Mouse (Mus musculus) testis, adult 2 months (tissue): Measurements from ENCODE around the gene Fam169a. TPM values are rescaled to one million over a fixed set of nuclear protein-coding genes. Genes with fewer than 3 reads are reported as not detected.

Experiments
- H3K27ac ChIP-seq: fragments of 200-500 bp; 2 replicates; pipeline ENCODE4 v1.5.1; 2012; ENCODE audit warnings: low read depth, low read length; ENCODE audit not compliant: control insufficient read depth, insufficient read depth
- H3K27me3 ChIP-seq: fragments of 200-500 bp; 2 replicates; pipeline ENCODE4 v1.6.1; 2012; ENCODE audit warnings: mild to moderate bottlenecking, low read length, moderate library complexity; ENCODE audit not compliant: control insufficient read depth, insufficient read depth
- H3K36me3 ChIP-seq: fragments of 200-500 bp; 2 replicates; pipeline ENCODE4 v1.6.1; 2012; ENCODE audit warnings: mild to moderate bottlenecking, low read length; ENCODE audit not compliant: control insufficient read depth, insufficient read depth
- H3K4me1 ChIP-seq: fragments of 200-500 bp; 2 replicates; pipeline ENCODE4 v1.6.1; 2012; ENCODE audit warnings: low read length; ENCODE audit not compliant: control insufficient read depth, insufficient read depth
- H3K4me3 ChIP-seq: fragments of 200-500 bp; 2 replicates; pipeline ENCODE4 v1.5.1; 2012; ENCODE audit warnings: low read depth, mild to moderate bottlenecking, low read length, moderate library complexity, mixed read lengths; ENCODE audit not compliant: control insufficient read depth
- CTCF ChIP-seq: fragments of 200-500 bp; IDR thresholded peaks from 2 replicates; pipeline ENCODE4 v1.5.1; 2012; ENCODE audit warnings: low read depth, mild to moderate bottlenecking, inconsistent platforms, low read length, moderate library complexity; ENCODE audit not compliant: control insufficient read depth, insufficient read depth, insufficient replicate concordance
- POLR2A ChIP-seq: fragments of 200-500 bp; IDR thresholded peaks from 2 replicates; pipeline ENCODE4 v1.6.1; 2012; ENCODE audit warnings: low read depth, mild to moderate bottlenecking, inconsistent platforms, low read length, moderate library complexity; ENCODE audit not compliant: control insufficient read depth
- polyA plus RNA-seq: library from polyadenylated mRNA; depleted of rRNA; stranded (reverse); fragments of >200 nt; gene quantifications from 2 replicates; pipeline ENCODE4 v1.2.3, GENCODE M21; 2012

Gene Fam169a
- polyA plus RNA-seq, 1 experiment, result 4.4 TPM

DNA sequence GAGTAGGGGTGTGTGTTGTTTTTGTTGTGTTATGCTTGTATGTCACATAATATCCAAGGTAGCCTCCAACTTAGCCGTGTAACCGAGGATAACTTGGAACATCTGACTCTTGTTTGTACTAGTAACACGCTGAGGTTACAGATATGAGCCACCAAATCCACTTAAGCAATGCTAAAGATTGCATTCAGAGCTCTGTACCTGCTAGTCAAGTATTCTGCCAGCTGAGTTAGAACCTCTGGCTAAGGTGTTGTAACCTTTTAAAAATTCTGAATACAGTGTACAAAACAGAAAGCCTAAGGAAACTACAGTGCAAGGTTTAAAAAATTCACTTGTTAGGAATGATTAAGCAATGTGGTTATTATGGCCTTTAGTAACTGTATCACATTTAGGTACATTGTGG lies 13.5 kb downstream of the Fam169a start:
- no peak for TF ChIP-seq POLR2A
- TF ChIP-seq CTCF, result no peak

DNA sequence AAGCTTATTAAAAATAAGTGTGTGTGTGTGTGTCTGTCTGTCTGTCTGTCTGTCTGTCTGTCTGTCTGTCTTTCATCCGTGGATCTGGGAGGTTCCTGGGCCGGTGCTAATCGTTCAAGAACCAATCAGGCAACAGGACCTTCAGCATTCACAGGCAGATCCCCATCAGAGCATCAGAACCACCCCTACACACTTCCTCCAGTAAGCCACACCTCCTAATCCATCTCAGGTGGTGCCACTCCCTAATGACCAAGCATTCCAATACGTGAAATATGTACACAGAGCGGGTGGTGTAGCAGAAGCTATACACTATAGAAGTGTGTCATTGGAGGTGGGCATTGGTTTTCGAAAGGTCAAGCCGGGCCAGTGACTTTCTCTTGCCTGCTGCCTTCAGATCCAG lies 15.3 kb downstream of the Fam169a start:
- peaks cover 2% of the 10 kb centered on the region; the same call in 1 of the 2 replicates for H3K4me1 ChIP-seq
- no peaks in the 10 kb centered on the region for H3K27me3 ChIP-seq
- no peaks in the 10 kb centered on the region for H3K36me3 ChIP-seq
- no peak for TF ChIP-seq POLR2A
- no peak for TF ChIP-seq CTCF
- no peak overlapping the region for H3K27ac ChIP-seq
- no peak overlapping the region for H3K4me3 ChIP-seq

More for the DNA sequence above, 13.5 kb downstream of the Fam169a start:
- no peaks in the 10 kb centered on the region for H3K36me3 ChIP-seq
- H3K27me3 ChIP-seq, result no peaks in the 10 kb centered on the region
- H3K27ac ChIP-seq, result 0 out of 2 replicates have a peak overlapping the region, but pooled peaks have one; percentile 13
- no peak overlapping the region for H3K4me3 ChIP-seq
- peaks cover 2% of the 10 kb centered on the region; the same call in 1 of the 2 replicates for H3K4me1 ChIP-seq

DNA sequence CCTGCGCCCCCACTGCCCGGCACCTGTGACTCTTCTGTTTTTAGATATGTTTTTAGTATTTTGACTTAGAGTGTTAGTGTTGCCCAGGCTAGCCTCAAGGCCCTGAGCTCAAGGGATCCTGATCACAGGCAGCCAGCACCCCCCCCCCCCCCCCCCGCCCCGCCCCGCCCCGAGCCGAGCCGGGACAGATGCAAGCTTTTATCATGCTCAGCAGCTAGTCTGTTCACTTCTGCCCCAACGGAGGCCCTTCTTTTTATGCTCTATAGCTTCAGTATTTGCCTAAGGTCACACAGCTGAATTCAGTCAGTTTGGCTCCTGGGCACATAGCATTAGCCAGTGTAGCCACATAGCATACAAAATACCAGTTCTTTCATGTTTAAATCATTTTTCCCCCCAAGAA lies 19.2 kb downstream of the Fam169a start:
- Histone ChIP-seq H3K36me3 (no peaks in the 10 kb centered on the region), H3K4me3 (no peak overlapping the region), H3K4me1 (peaks cover 2% of the 10 kb centered on the region; the same call in 1 of the 2 replicates), H3K27ac (no peak overlapping the region), H3K27me3 (no peaks in the 10 kb centered on the region)
- TF ChIP-seq CTCF (no peak), POLR2A (no peak)

DNA sequence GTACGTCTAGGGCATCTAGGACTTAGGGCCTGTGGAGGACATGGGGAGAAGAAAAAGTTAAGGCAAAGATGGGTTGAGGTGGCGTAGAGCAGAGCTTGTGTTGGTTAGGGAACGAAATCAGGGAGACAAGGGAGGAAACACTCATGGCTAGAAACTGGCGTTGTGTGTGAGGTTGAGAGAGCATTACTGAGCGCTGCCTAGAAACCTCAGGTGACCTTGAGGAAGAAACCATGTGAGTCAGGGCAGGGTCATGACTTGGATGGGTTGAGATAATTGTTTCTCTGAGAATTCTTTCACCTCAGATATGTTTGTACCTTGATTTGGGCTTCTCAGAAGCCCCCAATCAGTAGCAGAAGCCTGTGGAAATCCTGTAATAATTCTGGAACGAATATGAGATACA lies 20.3 kb downstream of the Fam169a start:
- Histone ChIP-seq H3K27me3 (no peaks in the 10 kb centered on the region), H3K27ac (peak overlapping the region; percentile 5; the same call in 1 of the 2 replicates), H3K4me1 (peaks cover 2% of the 10 kb centered on the region; the same call in 1 of the 2 replicates), H3K4me3 (no peak overlapping the region), H3K36me3 (no peaks in the 10 kb centered on the region)
- TF ChIP-seq POLR2A (no peak), CTCF (no peak)

DNA sequence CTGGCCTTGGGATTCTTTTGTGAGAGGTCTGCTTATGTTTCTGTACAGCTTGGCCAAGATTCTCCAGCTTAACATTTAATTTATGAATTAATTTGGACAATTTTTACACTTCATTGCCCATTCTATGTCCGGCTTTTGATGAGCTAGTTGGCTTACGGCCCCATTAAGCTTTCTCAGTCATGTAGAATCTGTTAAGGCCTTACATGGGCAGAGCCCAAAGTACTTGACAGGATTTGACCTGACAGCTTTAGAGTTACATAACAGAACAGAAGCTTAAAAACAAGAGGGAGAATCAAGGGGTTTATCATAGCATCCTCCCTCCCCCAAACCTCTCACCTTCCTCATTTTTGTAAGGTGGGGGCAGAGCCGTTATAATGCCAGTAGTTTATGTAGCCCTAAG lies 21.1 kb downstream of the Fam169a start:
- H3K27me3 ChIP-seq, result no peaks in the 10 kb centered on the region
- H3K36me3 ChIP-seq, result no peaks in the 10 kb centered on the region
- H3K4me1 ChIP-seq, result peaks cover 2% of the 10 kb centered on the region; the same call in 1 of the 2 replicates
- no peak for TF ChIP-seq CTCF
- no peak for TF ChIP-seq POLR2A
- no peak overlapping the region for H3K4me3 ChIP-seq
- no peak overlapping the region for H3K27ac ChIP-seq

DNA sequence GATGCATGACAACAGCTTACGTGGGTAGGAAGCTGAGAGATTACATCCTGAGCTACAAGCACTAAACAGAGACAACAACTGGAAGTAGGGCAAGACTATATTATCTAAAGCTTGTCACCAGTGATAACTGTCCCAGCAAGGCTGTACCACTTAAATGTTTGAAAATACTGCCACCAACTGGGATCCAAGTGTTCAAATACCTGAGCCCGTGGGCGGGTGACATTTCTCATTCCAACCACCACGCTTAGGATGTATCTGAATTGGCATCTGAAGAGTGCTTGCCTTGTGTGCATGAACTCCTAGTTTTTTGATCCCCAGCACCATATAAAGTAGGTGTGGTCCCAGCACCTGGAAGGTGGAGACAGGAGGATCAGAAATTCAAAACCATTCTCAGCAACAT lies 28.6 kb downstream of the Fam169a start:
- H3K27me3 ChIP-seq, result no peaks in the 10 kb centered on the region
- H3K4me3 ChIP-seq, result no peak overlapping the region
- H3K27ac ChIP-seq, result no peak overlapping the region
- TF ChIP-seq CTCF (no peak), POLR2A (no peak)
- no peaks in the 10 kb centered on the region for H3K4me1 ChIP-seq
- no peaks in the 10 kb centered on the region; the same call in 1 of the 2 replicates for H3K36me3 ChIP-seq

DNA sequence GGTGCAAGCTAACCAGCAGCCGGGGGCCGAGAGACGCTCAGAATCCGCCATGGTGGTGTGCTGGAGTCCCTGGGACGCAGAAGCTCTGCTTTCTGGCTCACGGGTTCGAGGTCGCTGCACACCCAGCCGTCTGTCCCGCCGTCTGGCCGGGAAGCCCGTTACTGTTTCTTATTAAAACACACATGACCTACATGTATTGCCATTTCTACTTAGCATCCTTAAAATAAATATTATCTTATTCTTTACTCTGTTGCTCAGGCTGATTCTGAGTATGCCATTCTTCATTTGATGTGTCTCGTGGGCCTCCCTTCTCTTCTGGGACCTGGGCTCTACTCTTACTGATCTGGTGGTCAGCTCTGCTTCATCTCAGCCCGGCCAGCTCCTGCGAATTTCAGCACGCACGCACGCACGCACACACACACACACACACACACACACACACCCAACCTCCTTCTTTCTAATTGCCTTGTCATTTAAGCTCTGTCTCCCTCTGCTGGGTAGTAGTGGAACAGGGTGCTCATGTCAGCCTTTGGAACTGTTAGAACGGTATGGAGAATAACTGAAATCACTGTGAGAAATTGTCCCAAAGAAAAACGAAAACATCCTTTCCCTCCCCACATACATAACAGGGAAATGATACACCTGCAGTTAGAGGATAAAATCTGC lies 32.2 kb downstream of the Fam169a start, which contains the start of gene Gm6169:
Gene Gm6169 (minus strand): TSS at position 51 of the 666 bp plus-strand sequence.
- H3K27me3 ChIP-seq, result no peaks in the 10 kb centered on the region
- no peaks in the 10 kb centered on the region for H3K36me3 ChIP-seq
- no peak within 1 kb of the TSS for H3K27ac ChIP-seq
- TF ChIP-seq CTCF (peak; percentile 26; the same call in 1 of the 2 replicates), POLR2A (no peak)
- no peaks in the 10 kb centered on the region for H3K4me1 ChIP-seq
- H3K4me3 ChIP-seq, result no peak within 1 kb of the TSS
